Mouse (Mus musculus) lung, embryonic 15.5 days (tissue): ENCODE data around the gene Ncam2. TPM values are rescaled to one million over a fixed set of nuclear protein-coding genes. Genes with fewer than 3 reads are reported as not detected.

Experiments used
- ATAC-seq: fragments of 200-750 bp; cut with Nextera tagmentation; 2 replicates; pipeline ENCODE4 v1.8.0; 2017; ENCODE audit warnings: moderate number of reproducible peaks, borderline replicate concordance; ENCODE audit not compliant: low FRiP score, low TSS enrichment; ENCODE audit errors: extremely low read depth
- H3K27ac ChIP-seq: fragments of 300-500 bp; sonication (generic); 2 replicates; pipeline ENCODE4 v1.5.1; 2015; ENCODE audit warnings: moderate library complexity, mild to moderate bottlenecking, inconsistent platforms
- H3K27me3 ChIP-seq: fragments of 300-500 bp; sonication (generic); 2 replicates; pipeline ENCODE4 v1.6.1; 2015; ENCODE audit warnings: inconsistent platforms
- H3K36me3 ChIP-seq: fragments of 300-500 bp; sonication (generic); 2 replicates; pipeline ENCODE4 v1.6.1; 2015; ENCODE audit warnings: inconsistent platforms
- H3K4me1 ChIP-seq: fragments of 300-500 bp; sonication (generic); 2 replicates; pipeline ENCODE4 v1.6.1; 2015; ENCODE audit warnings: inconsistent platforms
- H3K4me2 ChIP-seq: fragments of 300-500 bp; sonication (generic); 2 replicates; pipeline ENCODE4 v1.6.1; 2015; ENCODE audit warnings: inconsistent platforms, mild to moderate bottlenecking, moderate library complexity
- H3K4me3 ChIP-seq: fragments of 300-500 bp; sonication (generic); 2 replicates; pipeline ENCODE4 v1.5.1; 2015; ENCODE audit warnings: mild to moderate bottlenecking, inconsistent platforms
- H3K9ac ChIP-seq: fragments of 300-500 bp; sonication (generic); 2 replicates; pipeline ENCODE4 v1.6.1; 2015; ENCODE audit warnings: inconsistent platforms
- H3K9me3 ChIP-seq: fragments of 300-500 bp; sonication (generic); 2 replicates; pipeline ENCODE4 v1.6.1; 2016; ENCODE audit warnings: inconsistent platforms
- WGBS: fragments of 180-500 bp; shearing (Covaris S2); methylation state at CpG from one replicate; pipeline ENCODE4 v1.1.7; 2015; 5-methylcytosine and 5-hydroxymethylcytosine counted together
- polyA plus RNA-seq: library from polyadenylated mRNA; unstranded; fragments of >200 nt; fragmentation: Nextera tagmentation; extraction: Ambion mirVana; gene quantifications from 2 replicates; pipeline ENCODE4 v1.2.1, GENCODE M21; 2015

Ncam2 gene
- polyA plus RNA-seq, 1 experiment from 2014 or later = 0.40 TPM

DNA sequence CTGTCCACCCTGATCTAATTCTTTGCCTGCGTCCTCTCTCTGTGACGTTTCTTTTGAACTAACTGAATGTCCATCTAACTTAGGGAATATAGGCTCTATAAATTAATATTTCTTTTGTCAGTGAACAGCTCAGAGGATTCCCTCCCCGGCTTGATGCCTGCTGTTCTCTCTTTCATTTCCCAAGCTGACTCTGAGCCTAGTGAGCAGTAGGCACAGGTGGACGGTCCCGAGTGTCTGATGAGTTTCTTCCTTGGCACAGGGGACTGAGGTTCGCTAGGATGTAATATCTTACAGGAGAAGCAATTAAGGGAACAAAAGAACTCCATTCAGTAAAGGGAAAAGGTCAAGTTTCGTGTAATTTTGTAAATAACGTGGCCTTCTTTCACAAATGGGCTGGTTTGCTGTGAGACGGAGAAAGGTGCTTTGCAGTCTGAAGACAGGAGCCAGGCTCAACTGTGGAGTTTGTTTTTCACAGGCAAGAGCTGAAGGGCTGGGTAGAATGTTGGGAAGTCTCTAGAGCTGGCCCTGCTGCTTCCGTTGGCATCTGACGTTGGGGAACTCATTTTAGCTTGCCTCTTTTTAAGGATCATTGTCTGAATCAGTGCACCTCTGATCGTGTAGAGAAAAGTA lies 4.0 kb downstream of the Ncam2 start:
- H3K4me3 ChIP-seq = no peak overlapping the region
- H3K36me3 ChIP-seq = no peaks in the 10 kb centered on the region
- H3K4me2 ChIP-seq = no peak overlapping the region
- H3K9ac ChIP-seq = no peak overlapping the region
- ATAC-seq = no peak
- no peaks in the 10 kb centered on the region for H3K9me3 ChIP-seq
- no peak overlapping the region for H3K27ac ChIP-seq
- H3K27me3 ChIP-seq = no peaks in the 10 kb centered on the region
- H3K4me1 ChIP-seq = peaks cover 4% of the 10 kb centered on the region; the same call in 1 of the 2 replicates
- WGBS = 73% methylated on average over 12 of the region's 12 CpGs

DNA sequence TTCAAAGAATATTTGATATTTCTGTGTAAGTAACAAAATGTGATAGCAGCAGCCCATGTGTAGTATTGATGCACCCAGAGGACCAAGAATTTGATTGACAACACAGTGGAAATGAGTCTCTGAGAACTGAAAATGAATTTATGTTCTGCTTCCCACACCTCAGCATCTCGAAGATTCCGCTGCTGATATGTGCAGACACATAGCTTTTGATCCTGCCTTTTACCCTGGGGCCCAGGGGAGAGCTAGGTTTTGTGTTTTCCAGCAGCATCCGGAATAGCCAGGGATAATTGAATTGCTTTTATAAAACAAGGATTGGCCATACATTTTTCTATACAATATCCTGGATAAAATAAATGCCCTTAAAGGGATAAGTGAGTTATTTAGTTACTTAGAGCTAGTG lies 20.7 kb downstream of the Ncam2 start:
- no peaks in the 10 kb centered on the region for H3K4me1 ChIP-seq
- no peak overlapping the region for H3K4me2 ChIP-seq
- no peak overlapping the region for H3K4me3 ChIP-seq
- no peaks in the 10 kb centered on the region for H3K36me3 ChIP-seq
- 78% methylated on average over 3 of the region's 3 CpGs for WGBS
- no peak overlapping the region for H3K27ac ChIP-seq
- ATAC-seq = no peak
- no peak overlapping the region for H3K9ac ChIP-seq
- H3K9me3 ChIP-seq = no peaks in the 10 kb centered on the region
- no peaks in the 10 kb centered on the region for H3K27me3 ChIP-seq

DNA sequence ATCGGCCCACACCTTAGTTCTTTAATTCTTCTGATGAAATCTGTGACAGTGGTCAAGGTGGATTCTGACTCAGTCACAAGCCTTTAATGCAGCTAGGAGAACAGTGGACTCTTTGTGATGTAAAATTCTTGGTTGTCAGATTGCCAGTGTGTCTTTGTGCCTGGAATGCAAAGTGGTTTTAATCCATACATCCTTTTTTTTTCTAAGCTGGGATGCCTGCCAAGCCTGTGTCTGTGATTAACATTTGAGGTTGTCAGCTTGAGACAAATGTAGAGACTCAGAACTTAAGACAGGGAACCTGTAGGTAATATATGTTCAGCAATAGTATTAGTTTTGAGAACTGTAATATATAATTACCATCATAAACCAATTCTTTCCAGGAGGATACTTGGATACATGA lies 23.3 kb downstream of the Ncam2 start:
- no peaks in the 10 kb centered on the region for H3K36me3 ChIP-seq
- no peak overlapping the region for H3K4me2 ChIP-seq
- H3K4me3 ChIP-seq = no peak overlapping the region
- no peaks in the 10 kb centered on the region for H3K9me3 ChIP-seq
- H3K4me1 ChIP-seq = no peaks in the 10 kb centered on the region
- H3K27ac ChIP-seq = no peak overlapping the region
- no peak for ATAC-seq
- H3K9ac ChIP-seq = no peak overlapping the region
- 39% methylated on average over 1 of the region's 1 CpGs for WGBS
- no peaks in the 10 kb centered on the region for H3K27me3 ChIP-seq

DNA sequence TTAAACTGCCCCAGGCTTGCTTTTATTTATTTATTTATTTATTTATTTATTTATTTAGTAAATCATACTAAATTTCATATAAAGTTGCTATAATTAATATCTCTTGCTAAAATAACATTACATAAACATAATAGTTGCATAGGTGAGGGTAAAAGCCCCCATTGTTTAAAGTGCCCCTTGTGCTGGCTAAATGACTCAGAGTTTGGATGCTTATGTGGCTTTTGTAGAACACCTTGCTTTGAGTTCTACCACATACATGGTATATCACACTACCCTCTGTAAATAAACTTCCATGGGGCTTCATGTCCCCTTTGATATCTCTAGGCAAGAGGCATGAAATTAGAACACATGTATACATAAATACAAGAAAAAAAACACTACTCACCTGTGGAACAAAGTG lies 23.8 kb downstream of the Ncam2 start:
- Histone ChIP-seq H3K4me3 (no peak overlapping the region), H3K4me1 (no peaks in the 10 kb centered on the region), H3K27ac (no peak overlapping the region), H3K27me3 (no peaks in the 10 kb centered on the region), H3K4me2 (no peak overlapping the region), H3K9ac (no peak overlapping the region), H3K9me3 (no peaks in the 10 kb centered on the region), H3K36me3 (no peaks in the 10 kb centered on the region)
- no peak for ATAC-seq

DNA sequence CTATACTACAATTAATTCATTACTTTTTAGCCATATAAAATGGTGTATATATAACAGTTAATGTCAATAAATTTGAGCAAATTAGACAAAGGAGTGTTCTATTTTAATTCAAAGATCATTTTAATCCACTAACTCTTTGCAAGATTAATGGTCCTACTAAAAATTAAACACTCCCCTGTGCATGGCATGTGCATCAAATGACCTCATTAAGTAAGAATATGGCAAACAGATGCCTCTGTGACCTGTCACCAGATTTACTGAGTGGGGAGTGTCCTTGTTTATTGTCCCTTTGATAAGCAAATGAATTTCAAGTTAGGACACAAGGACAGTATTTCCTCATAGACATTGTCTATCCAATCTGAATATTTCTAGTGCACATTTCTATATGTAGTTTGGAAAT lies 54.4 kb downstream of the Ncam2 start:
- no peaks in the 10 kb centered on the region for H3K4me1 ChIP-seq
- no peak overlapping the region for H3K27ac ChIP-seq
- no peaks in the 10 kb centered on the region for H3K36me3 ChIP-seq
- no peaks in the 10 kb centered on the region for H3K27me3 ChIP-seq
- ATAC-seq = no peak
- H3K9me3 ChIP-seq = no peaks in the 10 kb centered on the region
- no peak overlapping the region for H3K4me3 ChIP-seq
- no peak overlapping the region for H3K4me2 ChIP-seq
- H3K9ac ChIP-seq = no peak overlapping the region

DNA sequence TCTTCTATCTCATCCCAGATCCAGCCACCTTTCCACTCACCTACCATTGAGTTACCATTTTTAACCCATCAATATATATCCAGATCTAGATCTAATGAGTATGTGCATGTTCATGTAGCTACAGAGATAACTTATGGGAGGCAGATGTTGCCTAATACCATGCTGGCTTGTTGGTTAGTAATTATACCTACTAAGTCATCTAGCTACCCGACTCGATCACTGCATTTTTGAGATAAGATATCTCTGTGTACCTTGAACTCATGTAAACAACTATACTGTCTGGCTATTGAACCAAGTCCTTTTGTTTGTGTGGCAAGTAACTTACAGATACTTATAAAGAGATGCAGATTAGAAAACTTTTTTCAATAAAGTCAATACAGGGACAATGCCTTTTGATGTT lies 59.9 kb downstream of the Ncam2 start:
- H3K27ac ChIP-seq = no peak overlapping the region
- ATAC-seq = no peak
- no peaks in the 10 kb centered on the region for H3K27me3 ChIP-seq
- no peaks in the 10 kb centered on the region for H3K9me3 ChIP-seq
- no peak overlapping the region for H3K4me3 ChIP-seq
- 47% methylated on average over 2 of the region's 2 CpGs for WGBS
- no peak overlapping the region for H3K4me2 ChIP-seq
- H3K4me1 ChIP-seq = no peaks in the 10 kb centered on the region
- no peaks in the 10 kb centered on the region for H3K36me3 ChIP-seq
- H3K9ac ChIP-seq = no peak overlapping the region

DNA sequence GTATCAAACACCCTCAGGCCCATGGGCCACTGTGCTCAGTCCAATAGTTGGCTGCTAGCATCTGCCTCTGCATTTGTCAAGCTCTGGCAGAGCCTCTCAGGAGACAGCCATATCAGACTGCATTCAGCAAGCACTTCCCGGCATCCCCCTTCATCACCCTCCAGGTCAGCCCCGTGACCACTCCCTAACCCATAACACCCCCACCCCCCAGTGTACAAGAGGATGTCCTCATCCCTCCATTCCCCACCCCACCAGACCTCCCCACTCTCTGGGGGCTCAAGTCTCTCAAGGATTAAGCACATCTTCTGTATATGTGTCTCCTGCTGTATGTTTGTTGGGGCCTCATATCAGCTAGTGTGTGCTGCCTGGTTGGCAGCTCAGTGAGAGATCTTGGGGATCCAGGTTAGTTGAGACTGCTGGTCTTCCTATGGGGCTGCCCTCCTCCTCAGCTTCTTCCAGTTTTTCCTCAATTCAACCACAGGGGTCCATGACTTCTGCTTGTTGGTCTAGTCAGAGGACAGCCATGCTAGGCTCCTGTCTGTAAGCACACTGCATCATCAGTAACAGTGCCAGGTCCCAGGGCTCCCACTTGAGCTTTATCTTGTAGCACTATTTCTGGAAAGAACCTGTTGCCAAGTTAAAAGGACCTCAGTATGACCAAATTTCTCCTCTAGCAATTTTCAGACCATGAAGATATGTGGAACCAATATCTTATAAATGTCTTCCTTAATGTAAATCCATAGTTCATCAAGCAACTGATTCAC lies 73.3 kb downstream of the Ncam2 start:
- Histone ChIP-seq H3K9me3 (no peaks in the 10 kb centered on the region), H3K36me3 (no peaks in the 10 kb centered on the region), H3K4me2 (no peak overlapping the region), H3K27me3 (no peaks in the 10 kb centered on the region), H3K27ac (no peak overlapping the region), H3K9ac (no peak overlapping the region), H3K4me1 (no peaks in the 10 kb centered on the region), H3K4me3 (no peak overlapping the region)
- no peak for ATAC-seq
- 63% methylated on average over 2 of the region's 2 CpGs for WGBS

DNA sequence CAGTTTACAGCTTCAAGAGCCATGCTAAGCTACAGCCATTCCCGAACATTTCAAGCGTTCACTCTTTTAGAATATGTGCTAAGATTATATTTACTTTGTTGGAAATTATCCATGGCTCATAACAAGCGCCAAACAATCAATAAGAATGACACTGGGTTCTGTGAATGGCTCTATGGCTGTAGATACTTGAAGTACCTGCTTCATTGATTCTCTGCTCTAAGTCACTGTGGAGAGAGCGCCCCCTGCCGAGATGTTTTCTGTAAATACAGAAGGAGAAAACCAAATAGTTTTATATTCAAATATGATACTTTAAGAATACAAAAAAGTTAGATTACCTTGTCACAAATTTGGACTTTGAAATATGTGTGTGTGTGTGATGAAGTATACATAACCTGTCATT lies 83.7 kb downstream of the Ncam2 start:
- Histone ChIP-seq H3K36me3 (no peaks in the 10 kb centered on the region), H3K27ac (no peak overlapping the region), H3K27me3 (no peaks in the 10 kb centered on the region), H3K9me3 (no peaks in the 10 kb centered on the region), H3K4me2 (no peak overlapping the region), H3K4me1 (no peaks in the 10 kb centered on the region), H3K4me3 (no peak overlapping the region), H3K9ac (no peak overlapping the region)
- ATAC-seq = no peak
- WGBS = 35% methylated on average over 5 of the region's 5 CpGs

DNA sequence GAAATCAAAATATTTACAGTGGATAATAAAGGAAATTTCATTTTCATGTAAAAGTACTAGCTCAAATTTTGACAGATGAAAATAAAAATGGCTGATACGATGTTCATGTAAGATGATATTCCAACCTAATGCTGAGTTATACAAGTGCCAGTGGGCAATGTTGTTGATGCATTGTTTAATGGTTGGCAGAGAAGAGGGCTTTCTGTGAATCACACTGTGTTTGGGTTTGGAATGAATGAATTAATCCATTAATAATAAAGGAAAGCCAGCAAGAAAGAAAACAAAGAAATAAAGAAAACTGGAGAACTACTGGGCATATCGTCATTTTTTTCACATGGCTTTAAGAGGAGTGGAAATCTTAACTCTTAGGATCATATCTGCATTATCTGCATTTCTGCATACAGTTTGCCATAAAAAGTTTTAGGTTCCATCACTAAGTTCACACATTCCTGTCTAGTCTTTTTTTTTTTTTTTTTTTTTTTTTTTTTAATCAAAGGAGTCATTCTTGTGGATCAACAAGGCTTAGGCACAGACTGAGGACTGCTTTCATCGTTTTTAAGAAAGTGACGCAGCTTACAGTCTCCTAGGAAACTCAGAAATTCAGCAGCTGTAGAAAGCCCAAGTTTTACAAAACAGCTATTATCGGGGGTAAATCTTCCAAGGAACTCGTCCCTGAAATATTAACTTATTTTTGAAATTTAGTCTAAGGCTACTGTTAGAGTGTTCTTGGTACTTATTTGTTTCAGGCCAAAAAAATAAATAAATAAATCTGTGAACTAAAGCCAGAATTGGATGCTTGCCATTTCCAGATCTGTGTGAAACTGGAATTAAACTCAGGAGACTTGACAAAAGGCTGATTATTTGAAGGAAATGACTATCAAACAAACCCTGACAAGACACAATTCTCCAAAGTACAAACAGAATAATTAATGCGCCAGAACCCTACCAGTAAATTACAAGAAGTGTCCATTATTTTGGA lies 84.7 kb downstream of the Ncam2 start:
- no peaks in the 10 kb centered on the region for H3K27me3 ChIP-seq
- 67% methylated on average over 7 of the region's 7 CpGs for WGBS
- no peaks in the 10 kb centered on the region for H3K36me3 ChIP-seq
- no peak overlapping the region for H3K4me2 ChIP-seq
- H3K9me3 ChIP-seq = no peaks in the 10 kb centered on the region
- no peak overlapping the region for H3K4me3 ChIP-seq
- H3K27ac ChIP-seq = no peak overlapping the region
- no peak overlapping the region for H3K9ac ChIP-seq
- H3K4me1 ChIP-seq = no peaks in the 10 kb centered on the region
- no peak for ATAC-seq

DNA sequence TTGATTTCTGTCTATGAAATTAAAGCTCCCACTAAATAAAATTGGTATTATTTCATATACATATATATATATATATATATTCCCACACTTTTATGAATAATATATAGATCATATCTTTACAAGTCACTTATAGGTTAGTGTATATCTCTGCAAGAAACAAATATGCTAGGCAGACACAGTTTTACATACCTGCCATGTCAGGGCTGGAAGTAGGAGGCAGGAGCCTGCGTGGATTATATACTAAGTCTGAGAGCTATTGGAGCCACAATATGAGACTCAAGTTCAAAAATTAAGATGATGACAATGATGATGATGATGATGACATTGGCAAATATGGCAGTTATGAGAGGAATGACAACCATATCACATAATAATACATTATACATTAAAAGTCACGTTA lies 85.4 kb downstream of the Ncam2 start:
- WGBS = 84% methylated on average over 2 of the region's 2 CpGs
- H3K4me3 ChIP-seq = no peak overlapping the region
- no peak for ATAC-seq
- no peaks in the 10 kb centered on the region for H3K9me3 ChIP-seq
- no peaks in the 10 kb centered on the region for H3K36me3 ChIP-seq
- no peak overlapping the region for H3K27ac ChIP-seq
- H3K4me1 ChIP-seq = no peaks in the 10 kb centered on the region
- H3K9ac ChIP-seq = no peak overlapping the region
- no peak overlapping the region for H3K4me2 ChIP-seq
- no peaks in the 10 kb centered on the region for H3K27me3 ChIP-seq

DNA sequence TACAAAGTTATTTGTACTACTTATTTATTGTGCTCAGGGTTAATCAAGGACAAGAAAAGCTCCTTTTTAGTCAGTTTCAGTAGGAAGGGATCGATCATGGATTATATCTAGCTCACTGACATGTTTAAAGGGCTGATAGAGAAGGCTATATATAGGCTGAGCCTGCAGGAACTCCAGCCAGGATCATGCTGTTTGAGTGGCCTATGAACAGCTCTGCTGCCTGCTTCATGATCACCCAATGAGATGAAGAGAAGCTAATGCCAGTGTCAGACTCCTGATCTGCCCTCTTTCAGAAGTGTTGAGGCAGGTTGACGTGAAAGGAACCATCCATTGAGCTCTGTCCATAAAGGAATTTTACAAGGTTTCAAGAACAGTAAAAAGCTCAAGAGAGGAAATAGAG lies 103.3 kb downstream of the Ncam2 start:
- Histone ChIP-seq H3K9ac (no peak overlapping the region), H3K9me3 (no peaks in the 10 kb centered on the region), H3K4me1 (no peaks in the 10 kb centered on the region), H3K4me3 (no peak overlapping the region), H3K4me2 (no peak overlapping the region), H3K27ac (no peak overlapping the region), H3K27me3 (no peaks in the 10 kb centered on the region), H3K36me3 (no peaks in the 10 kb centered on the region)
- ATAC-seq = no peak
- 70% methylated on average over 2 of the region's 2 CpGs for WGBS

DNA sequence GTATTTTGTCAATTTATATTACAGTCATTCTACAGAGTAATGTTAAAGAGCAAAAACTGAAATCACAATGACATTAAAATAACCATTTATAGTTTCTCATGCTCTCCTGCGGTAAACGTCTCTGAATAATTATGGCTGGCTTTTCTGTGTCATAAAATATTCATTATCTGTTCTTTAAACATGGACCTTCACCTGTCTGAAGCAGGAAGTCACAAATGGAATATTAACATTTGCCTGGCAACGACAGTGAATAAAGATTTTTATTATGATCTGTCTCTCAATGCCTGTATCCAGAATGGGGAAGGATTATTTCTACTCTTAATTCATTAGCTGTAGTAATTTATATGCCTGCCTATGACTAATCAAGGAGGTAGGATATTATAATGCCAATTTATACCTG lies 108.7 kb downstream of the Ncam2 start:
- no peaks in the 10 kb centered on the region for H3K36me3 ChIP-seq
- no peaks in the 10 kb centered on the region for H3K4me1 ChIP-seq
- H3K27me3 ChIP-seq = no peaks in the 10 kb centered on the region
- ATAC-seq = no peak
- no peak overlapping the region for H3K4me3 ChIP-seq
- H3K27ac ChIP-seq = no peak overlapping the region
- WGBS = 88% methylated on average over 3 of the region's 3 CpGs
- H3K9ac ChIP-seq = no peak overlapping the region
- no peak overlapping the region for H3K4me2 ChIP-seq
- no peaks in the 10 kb centered on the region for H3K9me3 ChIP-seq
